Mouse (Mus musculus) intestine, embryonic 15.5 days (tissue): Measurements from ENCODE around the gene Card19. TPM values are rescaled to one million over a fixed set of nuclear protein-coding genes. Genes with fewer than 3 reads are reported as not detected.

Experiments used
- ATAC-seq: fragments of 200-750 bp; cut with Nextera tagmentation; 2 replicates; pipeline ENCODE4 v1.8.0; 2017; ENCODE audit warnings: moderate TSS enrichment, moderate library complexity
- H3K27ac ChIP-seq: fragments of 300-500 bp; sonication (generic); 2 replicates; pipeline ENCODE4 v1.5.1; 2015; ENCODE audit warnings: mild to moderate bottlenecking, inconsistent platforms
- H3K27me3 ChIP-seq: fragments of 300-500 bp; sonication (generic); replicated peaks from 2 replicates; pipeline ENCODE4 v1.6.1; 2015; ENCODE audit warnings: inconsistent platforms
- H3K36me3 ChIP-seq: fragments of 300-500 bp; sonication (generic); 2 replicates; pipeline ENCODE4 v1.6.1; 2015; ENCODE audit warnings: inconsistent platforms
- H3K4me1 ChIP-seq: fragments of 300-500 bp; sonication (generic); replicated peaks from 2 replicates; pipeline ENCODE4 v1.6.1; 2015; ENCODE audit warnings: inconsistent platforms
- H3K4me2 ChIP-seq: fragments of 300-500 bp; sonication (generic); replicated peaks from 2 replicates; pipeline ENCODE4 v1.6.1; 2015; ENCODE audit warnings: mild to moderate bottlenecking, inconsistent platforms
- H3K4me3 ChIP-seq: fragments of 300-500 bp; sonication (generic); replicated peaks from 2 replicates; pipeline ENCODE4 v1.5.1; 2015; ENCODE audit warnings: inconsistent platforms
- H3K9ac ChIP-seq: fragments of 300-500 bp; sonication (generic); 2 replicates; pipeline ENCODE4 v1.6.1; 2015; ENCODE audit warnings: inconsistent platforms
- H3K9me3 ChIP-seq: fragments of 300-500 bp; sonication (generic); 2 replicates; pipeline ENCODE4 v1.6.1; 2016; ENCODE audit warnings: inconsistent platforms
- WGBS: fragments of 180-500 bp; shearing (Covaris S2); methylation state at CpG from one replicate; pipeline ENCODE4 v1.1.7; 2015; 5-methylcytosine and 5-hydroxymethylcytosine counted together
- polyA plus RNA-seq: library from polyadenylated mRNA; unstranded; fragments of >200 nt; fragmentation: Nextera tagmentation; extraction: Ambion mirVana; gene quantifications from 2 replicates; pipeline ENCODE4 v1.2.1, GENCODE M21; 2015

Card19 gene
- polyA plus RNA-seq, 1 experiment from 2014 or later = 52.6 TPM

DNA sequence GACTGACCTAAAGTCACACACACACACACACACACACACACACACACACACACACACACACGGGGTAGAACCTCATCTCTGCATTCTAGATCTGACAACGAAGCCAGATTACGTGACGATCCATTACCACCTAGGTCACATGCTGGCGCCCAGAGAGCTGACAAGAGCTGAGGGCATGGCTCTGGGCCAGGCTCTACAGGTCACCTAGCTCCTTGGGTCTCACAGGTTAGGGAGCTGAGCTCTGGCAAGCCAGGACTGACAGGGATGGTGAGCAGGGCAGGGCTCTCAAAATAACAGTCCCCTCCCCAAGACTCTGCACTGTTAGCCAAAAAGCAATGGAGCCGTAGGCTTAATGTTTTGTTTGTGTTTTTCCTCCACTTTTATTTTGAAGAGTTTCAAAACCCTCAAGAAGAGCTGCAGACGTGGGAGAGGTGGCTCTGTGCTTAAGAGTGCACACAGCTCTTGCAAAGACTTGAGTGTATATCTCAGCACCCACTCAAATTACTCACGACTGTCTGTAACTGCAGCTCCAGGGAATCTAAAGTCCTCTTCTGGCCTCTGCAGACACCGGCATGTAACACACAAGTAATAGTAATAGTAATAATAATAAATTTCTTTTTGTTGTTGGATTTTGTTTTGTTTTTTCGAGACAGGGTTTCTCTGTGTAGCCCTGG, 57.7 kb downstream of the Card19 start:
- H3K4me1 ChIP-seq = peaks cover 18% of the 10 kb centered on the region
- H3K9ac ChIP-seq = no peak overlapping the region
- no peaks in the 10 kb centered on the region for H3K36me3 ChIP-seq
- H3K4me3 ChIP-seq = no peak overlapping the region
- 71% methylated on average over 10 of the region's 10 CpGs for WGBS
- H3K27ac ChIP-seq = no peak overlapping the region
- no peak overlapping the region for H3K4me2 ChIP-seq
- H3K9me3 ChIP-seq = no peaks in the 10 kb centered on the region
- no peak; the same call in 1 of the 2 replicates for ATAC-seq
- H3K27me3 ChIP-seq = no peaks in the 10 kb centered on the region

DNA sequence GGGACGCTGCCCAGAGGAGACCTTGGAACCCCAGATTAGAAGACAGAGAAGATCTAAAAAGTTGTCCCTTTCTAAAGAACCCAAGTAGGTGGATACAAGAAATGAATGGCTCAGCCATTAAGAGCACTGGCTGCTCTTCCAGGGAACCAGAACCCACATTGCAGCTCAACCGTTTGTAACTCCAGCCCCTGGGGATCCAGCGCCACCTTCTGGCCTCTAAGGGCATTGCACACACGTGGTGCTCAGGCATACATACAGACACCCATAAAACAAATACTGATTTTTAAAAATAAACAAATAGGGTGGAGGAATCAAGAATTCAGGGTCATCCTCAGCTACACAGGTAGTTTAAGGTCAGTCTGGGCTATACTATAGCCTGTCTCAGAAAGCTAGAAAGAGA, 59.2 kb downstream of the Card19 start:
- peaks cover 10% of the 10 kb centered on the region for H3K4me1 ChIP-seq
- no peak overlapping the region for H3K9ac ChIP-seq
- ATAC-seq = no peak
- H3K4me3 ChIP-seq = no peak overlapping the region
- H3K27me3 ChIP-seq = no peaks in the 10 kb centered on the region
- no peak overlapping the region for H3K4me2 ChIP-seq
- no peaks in the 10 kb centered on the region for H3K9me3 ChIP-seq
- WGBS = 84% methylated on average over 4 of the region's 4 CpGs
- no peak overlapping the region for H3K27ac ChIP-seq
- H3K36me3 ChIP-seq = no peaks in the 10 kb centered on the region

DNA sequence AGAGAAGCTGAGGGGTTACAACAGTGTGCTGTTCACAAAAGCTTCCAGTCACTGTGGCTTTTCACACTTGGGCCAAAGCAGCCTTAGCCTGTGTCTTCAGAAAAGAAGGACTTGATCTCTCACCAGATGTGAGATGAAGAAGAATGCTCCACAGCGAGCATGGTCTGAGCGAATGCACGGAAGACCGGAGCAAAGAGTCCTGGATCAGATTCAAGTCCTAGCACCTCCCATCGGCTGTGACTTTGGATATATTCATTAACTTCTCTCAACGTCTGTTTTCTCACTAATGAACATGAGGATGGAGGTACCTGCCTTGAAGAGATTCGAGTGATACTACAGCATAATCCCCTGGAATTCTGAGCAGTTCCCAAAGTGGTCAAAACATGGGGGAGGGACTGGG, 61.2 kb downstream of the Card19 start:
- no peak overlapping the region for H3K27ac ChIP-seq
- H3K4me3 ChIP-seq = no peak overlapping the region
- WGBS = 48% methylated on average over 7 of the region's 7 CpGs
- no peaks in the 10 kb centered on the region for H3K27me3 ChIP-seq
- ATAC-seq = no peak
- no peak overlapping the region for H3K4me2 ChIP-seq
- no peak overlapping the region for H3K9ac ChIP-seq
- no peaks in the 10 kb centered on the region for H3K36me3 ChIP-seq
- H3K4me1 ChIP-seq = peaks cover 7% of the 10 kb centered on the region
- H3K9me3 ChIP-seq = no peaks in the 10 kb centered on the region

DNA sequence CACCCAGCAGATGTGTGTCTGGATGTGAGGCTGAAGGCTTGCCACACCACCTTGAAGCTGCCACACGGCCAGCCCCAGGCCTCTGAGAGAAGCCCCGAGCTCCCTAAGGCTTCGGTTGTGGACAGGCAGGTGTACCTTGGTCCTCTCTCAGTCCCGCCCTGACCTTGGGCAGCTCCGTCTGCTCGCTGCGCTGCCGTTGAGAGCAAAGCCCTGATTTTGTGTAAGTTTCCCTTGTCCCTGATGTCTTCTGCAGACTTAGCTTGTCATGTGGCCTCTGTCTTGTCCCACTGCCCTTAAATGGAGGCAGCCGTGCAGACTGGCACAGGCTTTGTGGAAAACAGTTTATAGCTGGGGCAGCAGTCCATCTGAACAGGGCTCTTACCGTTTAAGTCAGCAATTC, 61.8 kb downstream of the Card19 start:
- Histone ChIP-seq H3K4me2 (no peak overlapping the region), H3K27me3 (no peaks in the 10 kb centered on the region), H3K4me1 (peaks cover 7% of the 10 kb centered on the region), H3K9me3 (no peaks in the 10 kb centered on the region), H3K4me3 (no peak overlapping the region), H3K36me3 (no peaks in the 10 kb centered on the region), H3K9ac (no peak overlapping the region), H3K27ac (no peak overlapping the region)
- peak; percentile 30; the same call in 1 of the 2 replicates for ATAC-seq
- 41% methylated on average over 10 of the region's 10 CpGs for WGBS

Other genes with a start within 250 kb of the Card19 start
- gene Fam120a, start 248.0 kb downstream of the Card19 start, polyA plus RNA-seq = 30.5 and 30.7 TPM in 2 replicates
- 3.1 and 4.1 TPM in 2 replicates for gene Wnk2, start 68.0 kb downstream of the Card19 start, polyA plus RNA-seq
- gene Ninj1, start 28.6 kb downstream of the Card19 start, polyA plus RNA-seq = 54.8 and 62.1 TPM in 2 replicates
- gene Susd3, start 32.7 kb upstream of the Card19 start, polyA plus RNA-seq = 0.94 and 1.4 TPM in 2 replicates
- 0.94 and 0.95 TPM in 2 replicates for gene Fgd3, start 104.3 kb upstream of the Card19 start, polyA plus RNA-seq
- gene Bicd2, start 125.5 kb upstream of the Card19 start, polyA plus RNA-seq = 19.1 and 19.5 TPM in 2 replicates
- 19.1 and 19.7 TPM in 2 replicates for gene Ippk, start 205.2 kb upstream of the Card19 start, polyA plus RNA-seq